Mouse (Mus musculus) cerebellum, adult 9-10 months (tissue): ENCODE measurements around the gene Tmc8.
"Not testable (repeated sequence)": the region's sequence is repeated elsewhere in the genome, so short reads cannot be mapped to it uniquely, and the experiment has no call there.

Source experiments
- DNase-seq: peaks from one replicate; pipeline ENCODE4 v3.0.0; 2022

Tmc8 gene

DNA sequence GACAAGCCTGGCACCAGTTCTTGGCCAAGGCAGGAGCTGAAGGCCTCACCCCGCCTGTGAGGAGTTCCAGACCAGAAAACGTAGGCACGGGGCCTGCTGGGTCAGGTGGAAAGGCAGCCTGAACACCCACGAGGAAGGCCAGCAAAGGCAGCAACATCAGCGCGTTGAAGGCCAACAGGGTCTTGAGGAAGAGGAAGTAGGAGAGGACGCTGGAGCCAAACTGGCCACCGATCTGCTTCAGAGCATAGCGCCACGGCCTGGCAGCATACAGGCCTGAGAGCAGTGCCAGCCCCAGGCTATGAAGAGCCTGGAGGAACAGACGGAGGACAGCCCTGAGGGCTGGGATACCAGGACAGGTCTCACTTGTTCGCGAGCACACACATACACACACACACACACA is 6.3 kb upstream of the Tmc8 start:
- no peak for DNase-seq

DNA sequence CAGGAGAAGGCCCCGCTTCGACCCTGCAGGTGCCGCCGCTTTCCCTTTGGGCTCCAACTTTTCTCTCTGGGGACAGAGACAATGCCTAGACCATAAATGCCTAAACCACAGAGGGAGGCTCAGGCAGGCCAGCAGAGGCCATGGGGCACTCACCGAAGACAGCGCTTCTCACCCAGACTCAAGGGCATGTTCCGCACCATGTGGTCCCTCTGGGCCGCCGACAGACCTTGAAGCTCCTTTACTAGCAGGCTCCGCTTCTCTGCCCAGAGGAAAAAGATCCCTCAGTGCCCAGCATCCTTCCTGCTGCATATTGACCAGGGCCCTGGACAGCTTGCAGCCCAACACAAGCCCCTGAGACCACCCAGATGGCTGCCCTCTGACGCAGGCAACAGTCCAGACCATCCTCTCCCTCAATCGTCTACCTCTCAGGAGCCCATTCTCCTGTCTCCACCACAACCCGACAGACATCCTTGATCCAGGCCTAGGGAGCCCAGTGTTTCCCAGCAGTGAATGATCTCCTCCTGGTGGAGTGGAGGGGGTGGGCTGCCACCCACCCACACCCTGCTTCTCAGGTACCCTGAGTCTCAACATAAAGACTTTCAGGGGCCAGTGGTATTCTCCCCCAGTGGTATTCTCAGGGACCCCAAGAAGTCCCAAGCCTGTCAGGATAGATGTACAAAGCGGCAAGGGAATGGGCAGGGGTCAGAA is 5.6 kb upstream of the Tmc8 start:
- no peak for DNase-seq

DNA sequence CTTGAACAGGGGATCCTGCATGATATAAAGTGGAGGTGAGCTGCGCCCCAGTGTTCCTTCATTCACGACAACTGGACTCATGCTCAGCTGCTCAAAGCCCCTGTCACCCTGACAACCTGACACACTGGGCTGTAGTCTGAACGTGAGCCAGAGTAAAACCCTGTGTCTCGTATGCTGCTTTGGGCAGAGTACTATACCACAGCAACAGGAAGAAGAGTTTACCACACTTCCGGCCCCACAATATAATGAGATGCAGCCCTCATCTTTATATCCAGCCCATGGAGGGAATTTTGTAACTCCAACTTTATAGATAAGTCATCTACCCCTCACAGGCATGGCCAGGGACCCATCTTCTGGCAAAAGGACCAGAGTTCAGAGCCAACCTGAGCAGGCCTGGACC is 4.8 kb upstream of the Tmc8 start:
- DNase-seq, result no peak

DNA sequence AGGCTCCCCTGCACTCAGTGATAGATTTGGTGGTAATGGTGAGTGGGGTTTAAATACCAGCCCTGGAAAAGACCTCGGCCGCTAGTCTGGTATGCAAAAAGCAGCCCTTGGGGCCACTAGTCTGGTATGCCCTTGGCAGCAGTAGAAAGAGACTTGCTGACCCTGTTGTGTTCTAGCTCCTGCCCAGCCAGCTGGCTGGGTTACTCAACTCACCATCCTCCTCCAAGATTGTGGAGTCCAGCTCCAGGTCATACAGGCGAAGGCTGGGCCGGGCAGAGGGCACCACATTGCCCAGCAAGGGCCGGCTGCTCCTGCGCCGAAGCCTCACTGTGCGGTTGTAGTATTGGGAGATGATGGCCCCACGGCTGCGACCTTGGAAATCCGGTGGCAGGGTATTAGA is 3.8 kb upstream of the Tmc8 start:
- DNase-seq, result no peak

GRCm38 (mm10) chr11:117778851-117779433 is 2.9 kb upstream of the Tmc8 start:
- no peak for DNase-seq

DNA sequence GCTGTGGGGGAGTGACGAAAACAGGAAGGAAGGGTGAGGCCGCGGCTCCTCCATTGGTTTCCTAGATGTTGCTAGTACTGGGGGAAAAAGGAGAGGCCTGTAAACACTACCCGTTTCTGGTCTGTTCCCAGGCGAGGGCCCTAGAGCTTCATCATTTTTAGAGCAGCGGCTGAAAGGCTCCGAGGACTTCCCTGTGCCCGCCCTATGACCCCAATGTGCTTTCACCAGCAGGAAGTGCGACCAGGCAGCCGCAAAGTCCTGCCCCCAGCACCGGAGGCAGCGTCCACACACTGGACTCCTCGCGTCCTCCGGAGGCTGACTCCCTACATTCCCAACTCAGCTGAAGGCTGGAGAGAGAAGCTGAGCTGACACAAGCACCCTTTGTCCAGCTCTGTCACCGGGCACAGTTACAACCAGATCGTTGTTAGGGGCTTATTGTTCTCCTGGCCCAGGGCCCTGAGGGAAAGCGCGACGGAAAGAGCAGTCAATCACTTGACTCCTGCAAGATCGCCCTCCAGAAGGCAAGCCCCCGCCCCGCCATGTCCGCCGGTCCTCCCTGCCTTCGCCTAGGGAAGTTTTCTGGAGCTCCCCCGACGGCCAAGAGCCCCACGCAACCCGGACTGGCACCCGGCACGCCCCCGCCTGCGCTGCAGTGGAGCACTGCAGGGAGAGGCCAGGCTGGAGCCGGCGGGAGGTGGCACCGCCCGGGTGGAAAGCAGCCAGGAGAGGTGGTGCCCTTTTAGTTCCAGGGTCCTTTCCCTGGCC is 2.3 kb upstream of the Tmc8 start:
- no peak for DNase-seq

DNA sequence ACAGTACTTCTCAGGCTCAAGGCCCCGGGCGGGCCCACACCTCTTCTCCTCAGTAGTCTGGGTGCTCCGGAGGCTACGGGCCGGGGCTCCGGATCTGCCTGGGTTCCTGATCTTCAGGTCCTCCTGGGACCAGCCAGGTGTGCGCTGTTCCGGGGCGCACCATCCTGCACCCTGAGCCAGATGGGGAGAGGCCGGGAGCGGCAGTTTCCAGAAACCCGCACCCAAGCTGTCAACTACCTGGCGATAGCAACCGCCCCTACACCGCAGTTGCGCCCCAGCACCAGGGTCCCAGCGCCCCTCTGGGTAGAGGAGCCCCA is 1.7 kb upstream of the Tmc8 start:
- DNase-seq, result no peak

DNA sequence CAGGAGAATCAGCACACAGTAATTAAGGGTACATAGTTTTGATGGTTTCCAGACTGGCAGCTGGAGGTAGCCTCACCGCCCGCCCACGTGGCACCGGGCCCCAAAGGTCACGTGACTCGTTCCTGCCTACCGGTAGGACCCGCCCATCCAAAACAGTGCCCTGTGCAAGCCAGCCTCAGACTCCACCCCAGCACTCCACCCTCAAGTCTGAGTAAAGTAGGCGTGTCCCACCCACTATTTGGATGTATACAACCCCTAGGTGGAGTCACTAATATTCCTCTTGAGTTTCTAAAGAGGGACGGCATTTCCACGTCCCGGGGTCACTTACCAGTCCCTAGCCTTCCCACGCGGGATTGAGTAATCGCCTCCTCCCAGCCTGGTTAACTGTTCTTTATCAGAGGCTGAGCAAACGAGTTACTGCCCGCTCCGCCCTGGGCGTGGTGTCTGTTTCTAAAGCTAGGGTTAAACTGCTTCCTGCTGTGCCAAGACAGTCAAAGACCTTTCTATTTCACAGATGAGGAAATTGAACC is 1.2 kb upstream of the Tmc8 start:
- DNase-seq, result no peak

DNA sequence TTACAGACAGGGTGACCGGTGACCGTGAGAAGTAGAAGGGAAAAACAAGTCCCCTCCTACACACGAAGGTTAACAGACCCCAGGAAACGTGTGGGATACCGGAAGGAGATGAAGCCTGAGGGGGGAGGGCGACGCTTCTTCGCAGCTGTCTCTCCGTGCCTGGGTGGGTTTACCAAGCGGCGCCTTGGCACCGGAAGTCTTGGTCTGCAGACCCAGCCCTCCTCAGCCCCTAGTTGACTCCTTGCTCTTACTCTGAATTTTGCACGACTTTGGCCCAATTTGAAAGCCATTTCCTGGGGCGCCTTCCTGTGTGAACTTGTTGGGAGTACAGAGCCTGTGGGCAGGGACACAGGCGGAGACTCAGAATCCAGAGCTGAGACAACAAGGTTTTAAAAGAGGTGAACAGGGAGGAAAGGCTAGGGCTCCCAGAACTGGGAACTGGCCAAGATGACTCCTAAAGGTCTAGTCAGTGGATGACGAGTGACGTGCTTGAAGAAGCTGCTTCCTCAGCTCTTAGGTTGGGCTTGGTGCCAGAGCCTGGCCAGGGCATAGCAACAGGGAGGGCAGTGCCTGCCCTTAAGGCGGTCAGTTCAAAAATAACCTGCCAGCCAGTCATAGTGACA is 566 bp upstream of the Tmc8 start:
- no peak for DNase-seq

DNA sequence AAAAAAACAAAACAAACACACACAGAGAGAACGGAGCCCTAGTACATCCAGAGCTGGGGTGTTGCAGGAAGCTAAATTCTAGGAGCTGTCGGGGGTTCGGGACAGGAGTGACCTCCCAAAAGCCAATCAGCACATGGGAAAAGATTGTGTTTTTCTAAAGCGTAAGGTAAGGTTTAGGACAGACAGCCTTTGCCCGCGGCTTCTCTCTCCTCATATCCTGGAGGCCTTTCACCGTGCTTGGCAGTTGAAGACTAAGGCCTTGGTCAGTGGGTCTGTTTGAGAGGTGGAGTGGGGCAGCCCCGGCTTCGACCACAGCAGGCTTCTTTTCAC is 794 bp downstream of the Tmc8 start:
- no peak for DNase-seq

- no peak for DNase-seq
Measured at GRCm38 (mm10) chr11:117783089-117783488, 1.2 kb downstream of the Tmc8 start.

DNA sequence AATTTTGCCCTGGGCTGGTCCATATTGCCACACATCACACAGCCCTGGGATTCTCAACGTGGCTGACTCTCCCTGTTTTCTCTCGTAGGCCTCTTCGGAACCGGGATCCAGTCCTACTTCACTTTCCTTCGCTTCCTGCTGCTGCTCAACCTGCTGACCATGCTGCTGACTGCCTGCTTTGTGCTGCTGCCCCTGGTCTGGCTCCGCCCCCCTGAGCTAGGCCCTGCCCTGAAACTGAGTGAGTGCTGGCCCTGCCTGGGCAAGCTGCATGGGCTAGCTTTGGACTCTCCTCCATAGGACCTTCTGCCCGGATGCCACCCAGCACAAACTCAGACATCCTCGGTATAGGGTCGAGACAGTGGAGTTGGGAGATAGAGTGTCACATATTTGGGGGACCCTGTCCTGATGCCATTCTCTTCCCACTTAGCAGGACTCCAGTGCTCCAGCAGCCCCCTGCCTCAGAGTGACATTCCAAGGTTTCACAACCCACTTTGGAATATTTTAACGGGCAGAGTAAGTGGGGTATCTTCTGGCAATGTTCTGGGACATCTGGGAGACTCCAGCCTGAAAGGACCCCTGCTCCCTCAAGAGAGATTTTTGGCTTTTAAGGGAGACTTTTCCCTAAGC is 1.9 kb downstream of the Tmc8 start:
- DNase-seq, result no peak

DNA sequence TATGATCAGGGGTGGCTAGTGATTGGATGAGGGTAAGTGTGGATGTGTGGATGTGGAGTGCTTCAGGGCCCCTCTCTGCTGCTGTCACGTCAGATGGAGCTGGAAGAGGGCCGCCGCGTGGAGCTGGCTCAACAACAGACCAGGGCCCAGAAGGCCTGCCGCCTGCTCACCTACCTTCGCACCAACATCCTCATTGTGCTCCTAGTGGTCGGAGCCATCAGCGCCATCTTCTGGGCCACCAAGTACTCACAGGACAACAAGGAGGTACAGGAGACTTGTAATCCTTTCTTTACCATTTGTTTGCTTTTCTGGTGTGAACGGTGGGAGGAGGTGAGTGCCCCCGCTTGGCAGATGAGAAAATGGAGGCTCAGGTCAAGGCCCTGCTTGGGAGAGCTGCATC is 4.4 kb downstream of the Tmc8 start:
- DNase-seq, result peak; percentile 76

DNA sequence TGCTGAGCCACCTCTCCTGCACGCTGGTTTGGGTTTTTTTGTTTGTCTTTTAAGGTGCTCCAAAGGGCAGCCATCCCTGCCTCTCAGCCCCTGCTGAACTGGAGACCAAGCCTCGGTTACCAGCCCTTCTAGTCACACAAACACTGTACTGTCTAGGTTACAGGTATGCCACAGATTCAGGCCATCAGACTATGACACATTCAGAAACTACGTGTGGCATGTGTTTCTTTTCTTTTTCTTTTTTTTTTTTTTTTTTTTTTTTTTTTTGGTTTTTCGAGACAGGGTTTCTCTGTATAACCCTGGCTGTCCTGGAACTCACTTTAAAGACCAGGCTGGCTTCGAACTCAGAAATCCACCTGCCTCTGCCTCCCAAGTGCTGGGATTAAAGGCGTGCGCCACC is 6.6 kb downstream of the Tmc8 start:
- DNase-seq, result not testable (repeated sequence)

- DNase-seq, result peak; percentile 45
Measured at GRCm38 (mm10) chr11:117790286-117790685, 8.4 kb downstream of the Tmc8 start.

DNA sequence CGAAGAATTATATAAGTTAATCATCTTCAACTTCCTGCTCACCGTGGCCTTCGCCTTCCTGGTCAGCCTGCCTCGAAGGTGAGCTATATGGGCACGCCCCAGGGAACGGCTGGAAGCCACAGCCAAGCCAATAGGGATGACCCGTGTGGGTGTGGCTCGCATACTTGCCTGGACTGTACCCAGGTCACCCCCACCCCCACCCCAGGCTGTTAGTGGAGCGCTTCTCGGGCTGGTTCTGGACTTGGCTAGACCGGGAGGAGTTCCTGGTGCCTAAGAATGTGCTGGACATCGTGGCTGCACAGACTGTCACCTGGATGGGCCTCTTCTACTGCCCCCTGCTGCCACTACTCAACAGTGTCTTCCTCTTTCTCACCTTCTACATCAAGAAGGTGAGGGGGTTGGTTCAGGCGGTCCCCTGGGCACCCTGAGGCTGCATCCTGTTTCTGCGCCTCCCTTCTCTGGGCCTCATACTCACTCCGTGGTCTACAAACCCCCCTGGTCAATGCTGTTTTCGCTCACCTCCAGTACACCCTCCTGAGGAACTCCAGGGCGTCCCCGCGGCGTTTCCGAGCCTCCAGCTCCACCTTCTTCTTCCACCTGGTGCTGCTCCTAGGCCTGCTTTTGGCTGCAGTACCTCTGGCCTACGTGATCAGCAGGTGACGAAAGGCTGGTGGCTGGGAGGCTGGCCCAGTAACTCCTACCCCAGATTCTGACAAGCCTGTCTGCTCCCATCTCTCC is 9.0 kb downstream of the Tmc8 start:
- DNase-seq, result no peak

DNA sequence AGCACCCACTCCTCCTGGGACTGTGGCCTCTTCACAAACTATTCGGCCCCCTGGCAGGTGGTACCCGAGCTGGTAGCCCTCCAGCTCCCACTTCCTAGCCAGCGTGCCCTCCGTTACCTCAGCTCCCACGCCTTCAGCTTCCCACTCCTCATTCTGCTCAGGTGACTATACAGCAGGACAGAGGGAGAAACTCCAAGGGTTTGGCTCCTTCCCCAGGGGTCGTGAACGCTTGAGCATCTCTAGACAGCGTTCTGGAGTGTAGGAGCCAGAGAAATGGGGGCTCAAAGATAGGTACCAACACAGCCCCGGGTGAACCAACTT is 9.5 kb downstream of the Tmc8 start:
- no peak for DNase-seq

GRCm38 (mm10) chr11:117792281-117792888 is 10.5 kb downstream of the Tmc8 start:
- DNase-seq, result no peak

DNA sequence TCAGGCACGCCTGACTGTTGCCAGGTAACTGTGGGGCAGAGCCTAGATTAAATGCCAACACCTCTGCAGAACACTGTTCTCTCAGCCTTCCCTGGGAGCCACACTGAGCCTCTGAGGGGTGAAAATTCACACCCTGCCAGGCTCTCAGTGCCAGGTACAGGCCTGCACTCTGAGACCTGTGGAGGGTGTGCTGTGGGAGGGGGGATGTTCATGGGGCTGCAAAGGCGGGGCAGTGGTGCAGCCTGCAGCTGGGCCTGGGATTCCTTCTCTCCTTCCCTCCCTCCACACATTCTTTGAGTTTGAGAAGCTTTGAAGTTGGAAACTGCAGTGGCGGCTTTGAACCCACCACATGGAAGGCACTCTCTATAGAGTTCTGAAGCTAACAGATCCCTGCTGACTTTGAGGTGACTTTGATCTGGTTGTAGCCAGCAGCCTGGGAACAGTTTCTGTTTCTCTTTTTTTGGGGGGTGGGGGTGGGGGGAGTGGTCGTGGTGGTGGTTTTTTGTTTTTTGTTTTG is 12.2 kb downstream of the Tmc8 start:
- no peak for DNase-seq

DNA sequence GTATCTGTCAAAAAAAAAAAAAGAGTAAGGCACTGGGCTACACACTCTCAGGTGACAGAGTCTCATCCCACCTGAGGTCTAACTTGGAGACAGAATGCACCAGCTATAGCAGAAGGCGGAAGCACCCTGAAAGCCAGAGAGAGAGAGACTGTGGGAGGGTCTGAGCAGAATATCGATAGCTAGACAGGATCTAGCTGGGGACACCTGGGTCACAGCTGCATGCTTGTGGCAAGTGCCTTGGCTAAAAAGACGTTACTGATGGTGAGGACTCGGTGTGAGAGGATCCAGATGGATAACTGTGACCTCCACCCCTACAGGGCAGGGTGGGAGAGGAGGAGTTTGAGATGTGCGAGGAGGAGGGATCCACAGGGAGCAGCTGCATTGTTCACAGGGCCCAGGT is 15.1 kb downstream of the Tmc8 start:
- no peak for DNase-seq

- no peak for DNase-seq
Measured at GRCm38 (mm10) chr11:117797511-117798159, 15.8 kb downstream of the Tmc8 start, which contains the start of gene 6030468B19Rik. TSS of gene 6030468B19Rik (plus strand) at chr11:117797660.

GRCm38 (mm10) chr11:117798160-117798541 is 16.3 kb downstream of the Tmc8 start:
- no peak for DNase-seq
